Mouse (Mus musculus) ES-Bruce4 (cell line): Measurements from ENCODE around the gene Gm28308. TPM values are rescaled to one million over a fixed set of nuclear protein-coding genes. Genes with fewer than 3 reads are reported as not detected.

Experiments
- H3K27ac ChIP-seq: 2 replicates; pipeline ENCODE4 v1.5.1; 2012; ENCODE audit warnings: low read length, inconsistent platforms; ENCODE audit not compliant: insufficient read depth
- H3K27me3 ChIP-seq: 2 replicates; pipeline ENCODE4 v1.6.1; 2012; ENCODE audit warnings: mild to moderate bottlenecking, low read length, inconsistent platforms; ENCODE audit not compliant: control insufficient read depth, poor library complexity, insufficient read depth, severe bottlenecking
- H3K36me3 ChIP-seq: 2 replicates; pipeline ENCODE4 v1.6.1; 2012; ENCODE audit warnings: inconsistent platforms, mild to moderate bottlenecking, low read length, moderate library complexity; ENCODE audit not compliant: control insufficient read depth, poor library complexity, insufficient read depth, severe bottlenecking
- H3K4me1 ChIP-seq: one replicate; pipeline ENCODE4 v1.8.1; 2011; ENCODE audit warnings: low read length; ENCODE audit not compliant: control insufficient read depth, insufficient read depth
- H3K4me3 ChIP-seq: 2 replicates; pipeline ENCODE4 v1.5.1; 2011; ENCODE audit warnings: low read depth, mild to moderate bottlenecking, low read length
- H3K9ac ChIP-seq: 2 replicates; pipeline ENCODE4 v1.6.1; 2012; ENCODE audit warnings: low read depth, mild to moderate bottlenecking, inconsistent platforms; ENCODE audit not compliant: poor library complexity, severe bottlenecking
- H3K9me3 ChIP-seq: replicated peaks from 2 replicates; pipeline ENCODE4 v1.6.1; 2012; ENCODE audit warnings: mild to moderate bottlenecking, low read length, inconsistent platforms; ENCODE audit not compliant: control insufficient read depth, poor library complexity, insufficient read depth, severe bottlenecking
- CTCF ChIP-seq: IDR thresholded peaks from one replicate; pipeline ENCODE4 v1.8.1; 2011; ENCODE audit warnings: low read depth, low read length
- EP300 ChIP-seq: IDR thresholded peaks from 2 replicates; pipeline ENCODE4 v1.6.1; 2011; ENCODE audit warnings: low read depth, low read length; ENCODE audit not compliant: insufficient read depth
- POLR2A ChIP-seq: IDR thresholded peaks from one replicate; pipeline ENCODE4 v1.8.1; 2011; ENCODE audit warnings: low read length; ENCODE audit not compliant: insufficient read depth
- polyA plus RNA-seq: library from polyadenylated mRNA; stranded (reverse); fragments of >200 nt; gene quantifications from 2 replicates; pipeline ENCODE4 v1.2.4, GENCODE M21; 2011; ENCODE audit warnings: low read depth; ENCODE audit not compliant: missing spikeins, insufficient read depth, insufficient read length

Gene Gm28308
- polyA plus RNA-seq, 1 experiment: not detected

GRCm38 (mm10) chr6:52246916-52247315 lies 33.8 kb upstream of the Gm28308 start:
- Histone ChIP-seq H3K27me3 (peaks cover 63% of the 10 kb centered on the region), H3K4me3 (no peak overlapping the region), H3K9me3 (no peaks in the 10 kb centered on the region), H3K27ac (no peak overlapping the region), H3K36me3 (no peaks in the 10 kb centered on the region), H3K9ac (no peak overlapping the region), H3K4me1 (no peaks in the 10 kb centered on the region)
- TF ChIP-seq EP300 (no peak), POLR2A (no peak), CTCF (no peak)

DNA sequence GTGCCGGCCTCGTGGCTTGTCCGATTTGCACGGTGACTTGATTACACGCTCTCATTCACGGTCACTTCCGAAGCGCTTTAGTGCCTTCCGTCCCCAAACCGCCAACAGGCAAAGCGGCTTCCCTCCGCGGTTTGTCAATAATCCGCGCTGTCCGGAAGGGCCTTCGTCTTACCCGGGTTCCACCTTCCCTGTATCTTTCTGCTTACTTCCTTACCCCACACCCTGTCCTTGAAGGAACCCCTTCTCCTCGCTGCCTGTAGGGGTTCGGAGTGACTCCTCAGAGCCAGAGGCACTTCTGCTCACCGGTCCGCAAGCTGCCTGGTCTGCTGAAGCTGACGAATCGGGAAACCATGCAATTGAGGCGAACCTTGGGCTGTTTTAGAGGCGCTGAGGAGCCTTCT lies 33.3 kb upstream of the Gm28308 start:
- no peak for TF ChIP-seq POLR2A
- TF ChIP-seq EP300: no peak
- TF ChIP-seq CTCF: no peak
- Histone ChIP-seq H3K9ac (no peak overlapping the region), H3K36me3 (no peaks in the 10 kb centered on the region), H3K27me3 (peaks cover 61% of the 10 kb centered on the region), H3K4me3 (no peak overlapping the region), H3K9me3 (no peaks in the 10 kb centered on the region), H3K27ac (no peak overlapping the region), H3K4me1 (no peaks in the 10 kb centered on the region)

DNA sequence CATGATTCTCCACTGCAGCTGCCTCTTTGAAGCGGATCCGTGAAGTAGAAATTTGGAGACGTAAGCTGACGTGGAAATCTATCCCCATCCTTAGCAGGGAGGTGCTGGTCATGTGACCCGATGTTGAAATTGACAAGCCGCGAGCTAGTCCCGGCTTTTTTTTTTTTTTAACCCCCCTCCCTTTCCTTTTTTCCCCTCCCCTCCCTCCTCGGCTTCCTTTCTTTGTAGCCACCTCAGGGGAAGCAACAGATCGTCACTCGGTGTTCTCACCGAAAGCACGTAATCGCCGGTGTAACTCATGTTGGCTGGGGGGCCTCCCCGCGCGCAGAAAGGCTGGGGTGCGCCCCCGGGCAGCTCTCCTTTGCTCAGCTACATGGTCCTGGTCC lies 32.6 kb upstream of the Gm28308 start, which contains the start of gene Hoxa11:
Gene Hoxa11, minus strand, starts transcription at position 54 of the 386 bp plus-strand sequence.
- H3K9me3 ChIP-seq: no peaks in the 10 kb centered on the region
- peak within 1 kb of the TSS; percentile 6 for H3K4me3 ChIP-seq
- peak within 1 kb of the TSS; percentile 39; the same call in 1 of the 2 replicates for H3K9ac ChIP-seq
- no peaks in the 10 kb centered on the region for H3K36me3 ChIP-seq
- H3K27ac ChIP-seq: no peak within 1 kb of the TSS
- H3K27me3 ChIP-seq: peaks cover 64% of the 10 kb centered on the region
- no peak for TF ChIP-seq POLR2A
- no peak for TF ChIP-seq EP300
- no peak for TF ChIP-seq CTCF
- no peaks in the 10 kb centered on the region for H3K4me1 ChIP-seq

GRCm38 (mm10) chr6:52245040-52245756 lies 32.1 kb upstream of the Gm28308 start:
- no peaks in the 10 kb centered on the region for H3K36me3 ChIP-seq

GRCm38 (mm10) chr6:52244471-52245039 lies 31.4 kb upstream of the Gm28308 start:
- H3K36me3 ChIP-seq: no peaks in the 10 kb centered on the region
- TF ChIP-seq EP300: no peak
- TF ChIP-seq CTCF: no peak
- no peaks in the 10 kb centered on the region for H3K9me3 ChIP-seq
- H3K27ac ChIP-seq: no peak overlapping the region
- peaks cover 64% of the 10 kb centered on the region for H3K27me3 ChIP-seq
- no peaks in the 10 kb centered on the region for H3K4me1 ChIP-seq
- peak overlapping the region; percentile 39; the same call in 1 of the 2 replicates for H3K9ac ChIP-seq
- no peak overlapping the region for H3K4me3 ChIP-seq

More at GRCm38 (mm10) chr6:52245040-52245756, 32.1 kb upstream of the Gm28308 start:
- H3K9me3 ChIP-seq: no peaks in the 10 kb centered on the region
- no peak for TF ChIP-seq POLR2A
- no peak for TF ChIP-seq CTCF
- no peak for TF ChIP-seq EP300
- no peaks in the 10 kb centered on the region for H3K4me1 ChIP-seq
- H3K27ac ChIP-seq: no peak overlapping the region
- peaks cover 64% of the 10 kb centered on the region for H3K27me3 ChIP-seq
- peak overlapping the region; percentile 39; the same call in 1 of the 2 replicates for H3K9ac ChIP-seq
- H3K4me3 ChIP-seq: peak overlapping the region; percentile 6

DNA sequence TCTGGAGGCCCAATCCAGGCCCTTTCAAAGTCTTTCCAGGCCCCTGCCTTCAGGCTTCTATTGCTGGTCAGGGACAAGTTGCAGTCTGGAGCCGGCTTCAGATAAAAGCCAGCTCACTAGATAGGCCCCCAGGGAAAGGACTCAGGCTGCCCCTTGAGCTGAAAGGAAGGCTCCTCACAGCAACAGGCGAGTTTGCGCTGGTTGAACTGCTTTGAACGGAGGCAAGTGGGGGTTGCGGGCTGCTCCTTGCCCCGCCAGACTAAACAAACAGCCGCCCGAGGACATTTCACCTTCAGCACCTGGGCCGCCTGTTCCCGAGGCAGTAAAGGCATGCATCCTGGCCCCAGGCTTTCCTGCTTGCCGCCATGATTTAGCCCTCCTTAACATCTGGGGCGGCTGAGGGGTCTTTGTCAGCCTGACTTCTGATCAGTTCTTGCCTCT lies 30.6 kb upstream of the Gm28308 start:
- TF ChIP-seq POLR2A (no peak), CTCF (no peak), EP300 (0 out of 2 replicates have a peak, but pooled peaks have one; percentile 39)
- H3K4me3 ChIP-seq: no peak overlapping the region

More for the DNA sequence above, 30.6 kb upstream of the Gm28308 start:
- no peak overlapping the region for H3K27ac ChIP-seq
- H3K9me3 ChIP-seq: no peaks in the 10 kb centered on the region
- no peak overlapping the region for H3K9ac ChIP-seq
- H3K27me3 ChIP-seq: peaks cover 58% of the 10 kb centered on the region
- no peaks in the 10 kb centered on the region for H3K36me3 ChIP-seq
- H3K4me1 ChIP-seq: no peaks in the 10 kb centered on the region
